Mouse (Mus musculus) layer of hippocampus, adult 18-20 months (tissue): ENCODE data around the gene Cask. TPM values are rescaled to one million over a fixed set of nuclear protein-coding genes. Genes with fewer than 3 reads are reported as not detected.

Experiments
- DNase-seq, 2 experiments: peaks; one replicate each; pipeline ENCODE4 v3.0.0; 2022; ENCODE audit warnings: low spot score in 2 of 2
- total RNA-seq, 2 experiments: library from RNA; stranded (reverse); gene quantifications; 2 replicates each; pipeline ENCODE4 v1.2.3; 2021

Cask gene
- total RNA-seq, 2 experiments from 2014 or later: 70.0 to 73.2 TPM

- DNase-seq: no peak
Observed at GRCm38 (mm10) chrX:13521288-13521687, 329.9 kb downstream of the Cask start.

GRCm38 (mm10) chrX:13520566-13520965 lies 330.6 kb downstream of the Cask start:
- DNase-seq: no peak

GRCm38 (mm10) chrX:13519408-13519783 lies 331.8 kb downstream of the Cask start:
- DNase-seq: no peak

- peak in 1 of 2 experiments; percentile 14 for DNase-seq
Observed at GRCm38 (mm10) chrX:13518781-13519407, 332.3 kb downstream of the Cask start.

GRCm38 (mm10) chrX:13518019-13518418 lies 333.1 kb downstream of the Cask start:
- DNase-seq: no peak

- DNase-seq: no peak
Observed at GRCm38 (mm10) chrX:13516451-13516850, 334.7 kb downstream of the Cask start.

- DNase-seq: no peak
Observed at GRCm38 (mm10) chrX:13513864-13514263, 337.3 kb downstream of the Cask start.

- DNase-seq: no peak
Observed at GRCm38 (mm10) chrX:13513127-13513526, 338.0 kb downstream of the Cask start.

GRCm38 (mm10) chrX:13506376-13506775 lies 344.8 kb downstream of the Cask start:
- DNase-seq: no peak

- no peak for DNase-seq
Observed at GRCm38 (mm10) chrX:13504389-13504788, 346.8 kb downstream of the Cask start.

- DNase-seq: peak in 1 of 2 experiments; percentile 13
Observed at GRCm38 (mm10) chrX:13502862-13503375, 348.2 kb downstream of the Cask start.

- no peak for DNase-seq
Observed at GRCm38 (mm10) chrX:13500284-13500683, 350.9 kb downstream of the Cask start.

GRCm38 (mm10) chrX:13494892-13495703 lies 356.1 kb downstream of the Cask start:
- no peak for DNase-seq

GRCm38 (mm10) chrX:13492922-13493321 lies 358.2 kb downstream of the Cask start:
- no peak for DNase-seq

GRCm38 (mm10) chrX:13490941-13491340 lies 360.2 kb downstream of the Cask start:
- no peak for DNase-seq

- DNase-seq: no peak
Observed at GRCm38 (mm10) chrX:13489761-13490160, 361.4 kb downstream of the Cask start.

- DNase-seq: no peak
Observed at GRCm38 (mm10) chrX:13489001-13489400, 362.2 kb downstream of the Cask start.

GRCm38 (mm10) chrX:13484447-13484846 lies 366.7 kb downstream of the Cask start:
- DNase-seq: no peak

- DNase-seq: no peak
Observed at GRCm38 (mm10) chrX:13482576-13482975, 368.6 kb downstream of the Cask start.

GRCm38 (mm10) chrX:13479570-13479969 lies 371.6 kb downstream of the Cask start:
- no peak for DNase-seq

- DNase-seq: no peak
Observed at GRCm38 (mm10) chrX:13478298-13478697, 372.9 kb downstream of the Cask start.

GRCm38 (mm10) chrX:13477596-13477995 lies 373.6 kb downstream of the Cask start:
- DNase-seq: no peak
